Mouse (Mus musculus): ENCODE measurements around the gene Entpd1.
"Not testable (repeated sequence)": the region's sequence is repeated elsewhere in the genome, so short reads cannot be mapped to it uniquely, and the experiment has no call there.

Gene Entpd1

GRCm38 (mm10) chr19:40611830-40612506 lies at the start of gene Entpd1, which contains the start of gene Tctn3:
Gene Entpd1, plus strand, starts transcription at chr19:40612366.
Gene Tctn3, minus strand, starts transcription at chr19:40612233.
- peak; percentile 98 for DNase-seq (ENCODE audit: low read depth)

- DNase-seq (ENCODE audit: low read depth), result no peak
Observed at GRCm38 (mm10) chr19:40563880-40564645, 48.1 kb upstream of the Entpd1 start.

- DNase-seq (ENCODE audit: low read depth), result no peak
Observed at GRCm38 (mm10) chr19:40567616-40568015, 44.5 kb upstream of the Entpd1 start.

- no peak for DNase-seq (ENCODE audit: low read depth)
Observed at GRCm38 (mm10) chr19:40570726-40571125, 41.4 kb upstream of the Entpd1 start.

GRCm38 (mm10) chr19:40575438-40575837 lies 36.7 kb upstream of the Entpd1 start:
- no peak for DNase-seq (ENCODE audit: low read depth)

- DNase-seq (ENCODE audit: low read depth), result no peak
Observed at GRCm38 (mm10) chr19:40580902-40581301, 31.3 kb upstream of the Entpd1 start.

- no peak for DNase-seq (ENCODE audit: low read depth)
Observed at GRCm38 (mm10) chr19:40581662-40582061, 30.5 kb upstream of the Entpd1 start.

GRCm38 (mm10) chr19:40586908-40587307 lies 25.3 kb upstream of the Entpd1 start:
- DNase-seq (ENCODE audit: low read depth), result no peak

GRCm38 (mm10) chr19:40587491-40588292 lies 24.5 kb upstream of the Entpd1 start:
- DNase-seq (ENCODE audit: low read depth), result peak; percentile 28

- DNase-seq (ENCODE audit: low read depth), result peak; percentile 98
Observed at GRCm38 (mm10) chr19:40588293-40588654, 23.9 kb upstream of the Entpd1 start, which contains the start of gene Aldh18a1. Gene Aldh18a1, minus strand, starts transcription at chr19:40588463.

GRCm38 (mm10) chr19:40588847-40589529 lies 23.2 kb upstream of the Entpd1 start:
- peak; percentile 97 for DNase-seq (ENCODE audit: low read depth)

GRCm38 (mm10) chr19:40589530-40589880 lies 22.7 kb upstream of the Entpd1 start:
- no peak for DNase-seq (ENCODE audit: low read depth)

GRCm38 (mm10) chr19:40595231-40595630 lies 16.9 kb upstream of the Entpd1 start:
- no peak for DNase-seq (ENCODE audit: low read depth)

GRCm38 (mm10) chr19:40595831-40596230 lies 16.3 kb upstream of the Entpd1 start:
- DNase-seq (ENCODE audit: low read depth), result no peak

- DNase-seq (ENCODE audit: low read depth), result not testable (repeated sequence)
Observed at GRCm38 (mm10) chr19:40600846-40601245, 11.3 kb upstream of the Entpd1 start.

- DNase-seq (ENCODE audit: low read depth), result no peak
Observed at GRCm38 (mm10) chr19:40601870-40602269, 10.3 kb upstream of the Entpd1 start.

GRCm38 (mm10) chr19:40605189-40605588 lies 7.0 kb upstream of the Entpd1 start:
- no peak for DNase-seq (ENCODE audit: low read depth)

- DNase-seq (ENCODE audit: low read depth), result no peak
Observed at GRCm38 (mm10) chr19:40607676-40608075, 4.5 kb upstream of the Entpd1 start.

GRCm38 (mm10) chr19:40614811-40615210 lies 2.6 kb downstream of the Entpd1 start:
- no peak for DNase-seq (ENCODE audit: low read depth)

GRCm38 (mm10) chr19:40616021-40616420 lies 3.9 kb downstream of the Entpd1 start:
- peak; percentile 76 for DNase-seq (ENCODE audit: low read depth)

- not testable (repeated sequence) for DNase-seq (ENCODE audit: low read depth)
Observed at GRCm38 (mm10) chr19:40621616-40622015, 9.4 kb downstream of the Entpd1 start.

- DNase-seq (ENCODE audit: low read depth), result no peak
Observed at GRCm38 (mm10) chr19:40625935-40626334, 13.8 kb downstream of the Entpd1 start.
